Mouse (Mus musculus) neural tube, embryonic 10.5 days (tissue): ENCODE results near the gene Armc6.

Source experiments
- DNase-seq: peaks from one replicate; pipeline ENCODE4 v3.0.0-alpha.2; 2017; ENCODE audit warnings: low spot score; ENCODE audit errors: extremely low spot score

Armc6 gene

GRCm38 (mm10) chr8:70234080-70234780, at the start of gene Armc6, which contains the start of gene Sugp2:
Gene Armc6, minus strand, starts transcription at chr8:70234466.
Gene Sugp2, plus strand, starts transcription at chr8:70234226.
- peak; percentile 95 for DNase-seq

GRCm38 (mm10) chr8:70283136-70284077, 49.1 kb upstream of the Armc6 start:
- DNase-seq = no peak

- DNase-seq = peak; percentile 96
Measured at GRCm38 (mm10) chr8:70282603-70283135, 48.4 kb upstream of the Armc6 start, which contains the start of gene Homer3. Gene Homer3, plus strand, starts transcription at chr8:70282827.

- DNase-seq = no peak
Measured at GRCm38 (mm10) chr8:70281001-70281400, 46.7 kb upstream of the Armc6 start.

GRCm38 (mm10) chr8:70279266-70279665, 45.0 kb upstream of the Armc6 start:
- no peak for DNase-seq

GRCm38 (mm10) chr8:70278175-70278574, 43.9 kb upstream of the Armc6 start:
- no peak for DNase-seq

GRCm38 (mm10) chr8:70276476-70276875, 42.2 kb upstream of the Armc6 start:
- no peak for DNase-seq

- no peak for DNase-seq
Measured at GRCm38 (mm10) chr8:70274350-70274749, 40.1 kb upstream of the Armc6 start.

GRCm38 (mm10) chr8:70272949-70273348, 38.7 kb upstream of the Armc6 start:
- DNase-seq = no peak

- no peak for DNase-seq
Measured at GRCm38 (mm10) chr8:70268799-70269565, 34.7 kb upstream of the Armc6 start.

GRCm38 (mm10) chr8:70268311-70268710, 34.0 kb upstream of the Armc6 start:
- no peak for DNase-seq

GRCm38 (mm10) chr8:70267674-70268073, 33.4 kb upstream of the Armc6 start:
- DNase-seq = no peak

GRCm38 (mm10) chr8:70259043-70259442, 24.8 kb upstream of the Armc6 start:
- DNase-seq = no peak

GRCm38 (mm10) chr8:70258600-70258999, 24.3 kb upstream of the Armc6 start:
- no peak for DNase-seq

GRCm38 (mm10) chr8:70257456-70257855, 23.2 kb upstream of the Armc6 start:
- DNase-seq = no peak

GRCm38 (mm10) chr8:70254628-70255027, 20.4 kb upstream of the Armc6 start:
- no peak for DNase-seq

GRCm38 (mm10) chr8:70247841-70248240, 13.6 kb upstream of the Armc6 start:
- DNase-seq = no peak

GRCm38 (mm10) chr8:70246622-70247021, 12.4 kb upstream of the Armc6 start:
- DNase-seq = no peak

GRCm38 (mm10) chr8:70240642-70241041, 6.4 kb upstream of the Armc6 start:
- no peak for DNase-seq

GRCm38 (mm10) chr8:70237842-70238241, 3.6 kb upstream of the Armc6 start:
- no peak for DNase-seq

- no peak for DNase-seq
Measured at GRCm38 (mm10) chr8:70234781-70235128, 489 bp upstream of the Armc6 start.
